Mouse (Mus musculus): ENCODE data around the gene Map4k1. TPM values are rescaled to one million over a fixed set of nuclear protein-coding genes. Genes with fewer than 3 reads are reported as not detected.

Gene Map4k1
- polyA plus RNA-seq, 1 experiment from 2014 or later, result 10.6 TPM

- Histone ChIP-seq H3K36me3 (no peaks in the 10 kb centered on the region), H3K4me3 (no peak overlapping the region), H3K27me3 (no peaks in the 10 kb centered on the region), H3K9ac (no peak overlapping the region), H3K9me3 (no peaks in the 10 kb centered on the region), H3K4me2 (no peak overlapping the region), H3K27ac (replicated peaks) (no peak overlapping the region), H3K4me1 (replicated peaks) (peaks cover 15% of the 10 kb centered on the region)
- WGBS, result 86% methylated on average over 7 of the region's 7 CpGs
- ATAC-seq (ENCODE audit: low FRiP score, low read depth), result no peak
Observed at GRCm38 (mm10) chr7:28985207-28985606, 3.4 kb downstream of the Map4k1 start.

GRCm38 (mm10) chr7:28990766-28991273 lies 9.0 kb downstream of the Map4k1 start:
- Histone ChIP-seq H3K4me1 (replicated peaks) (no peaks in the 10 kb centered on the region), H3K9ac (no peak overlapping the region), H3K4me2 (no peak overlapping the region), H3K27ac (replicated peaks) (no peak overlapping the region), H3K27me3 (no peaks in the 10 kb centered on the region), H3K4me3 (no peak overlapping the region), H3K36me3 (no peaks in the 10 kb centered on the region), H3K9me3 (no peaks in the 10 kb centered on the region)
- no peak for ATAC-seq (ENCODE audit: low FRiP score, low read depth)
- 55% methylated on average over 13 of the region's 14 CpGs for WGBS

GRCm38 (mm10) chr7:28991616-28992015 lies 9.8 kb downstream of the Map4k1 start:
- no peak for ATAC-seq (ENCODE audit: low FRiP score, low read depth)

GRCm38 (mm10) chr7:28992997-28993396 lies 11.1 kb downstream of the Map4k1 start:
- Histone ChIP-seq H3K4me2 (no peak overlapping the region), H3K4me1 (replicated peaks) (no peaks in the 10 kb centered on the region), H3K9ac (no peak overlapping the region), H3K4me3 (no peak overlapping the region), H3K27me3 (no peaks in the 10 kb centered on the region), H3K27ac (replicated peaks) (no peak overlapping the region), H3K36me3 (no peaks in the 10 kb centered on the region), H3K9me3 (no peaks in the 10 kb centered on the region)
- ATAC-seq (ENCODE audit: low FRiP score, low read depth), result no peak
- 94% methylated on average over 3 of the region's 3 CpGs for WGBS

More at GRCm38 (mm10) chr7:28991616-28992015, 9.8 kb downstream of the Map4k1 start:
- H3K4me1 ChIP-seq (replicated peaks), result no peaks in the 10 kb centered on the region
- WGBS, result 62% methylated on average over 5 of the region's 5 CpGs
- no peak overlapping the region for H3K27ac ChIP-seq (replicated peaks)
- no peaks in the 10 kb centered on the region for H3K36me3 ChIP-seq
- no peaks in the 10 kb centered on the region for H3K27me3 ChIP-seq
- H3K4me3 ChIP-seq, result no peak overlapping the region
- H3K4me2 ChIP-seq, result no peak overlapping the region
- H3K9me3 ChIP-seq, result no peaks in the 10 kb centered on the region
- H3K9ac ChIP-seq, result no peak overlapping the region

GRCm38 (mm10) chr7:28993402-28993801 lies 11.6 kb downstream of the Map4k1 start:
- ATAC-seq (ENCODE audit: low FRiP score, low read depth), result no peak
- H3K4me1 ChIP-seq (replicated peaks), result no peaks in the 10 kb centered on the region
- H3K27me3 ChIP-seq, result no peaks in the 10 kb centered on the region
- WGBS, result 83% methylated on average over 3 of the region's 3 CpGs
- no peaks in the 10 kb centered on the region for H3K9me3 ChIP-seq
- H3K36me3 ChIP-seq, result no peaks in the 10 kb centered on the region
- no peak overlapping the region for H3K9ac ChIP-seq
- no peak overlapping the region for H3K4me3 ChIP-seq
- H3K4me2 ChIP-seq, result no peak overlapping the region
- H3K27ac ChIP-seq (replicated peaks), result no peak overlapping the region

GRCm38 (mm10) chr7:29000651-29001605 lies 19.1 kb downstream of the Map4k1 start:
- peak overlapping the region; percentile 54 for H3K9ac ChIP-seq
- H3K9me3 ChIP-seq, result no peaks in the 10 kb centered on the region
- 0 out of 2 replicates have a peak, but pooled peaks cover 3% of the 10 kb centered on the region for H3K27me3 ChIP-seq
- peak overlapping the region; percentile 78 for H3K4me2 ChIP-seq
- ATAC-seq (ENCODE audit: low FRiP score, low read depth), result peak; percentile 77
- 5% methylated on average over 43 of the region's 43 CpGs for whole genome bisulfite sequencing
- H3K4me1 ChIP-seq (replicated peaks), result peaks cover 12% of the 10 kb centered on the region
- H3K36me3 ChIP-seq, result no peaks in the 10 kb centered on the region
- H3K4me3 ChIP-seq, result peak overlapping the region; percentile 46
- H3K27ac ChIP-seq (replicated peaks), result peak overlapping the region; percentile 61

GRCm38 (mm10) chr7:29007224-29008101 lies 25.6 kb downstream of the Map4k1 start:
- Histone ChIP-seq H3K4me3 (no peak overlapping the region), H3K4me2 (no peak overlapping the region), H3K36me3 (no peaks in the 10 kb centered on the region), H3K4me1 (replicated peaks) (no peaks in the 10 kb centered on the region), H3K9ac (no peak overlapping the region), H3K27me3 (no peaks in the 10 kb centered on the region), H3K9me3 (no peaks in the 10 kb centered on the region), H3K27ac (replicated peaks) (no peak overlapping the region)
- 83% methylated on average over 9 of the region's 9 CpGs for WGBS
- no peak for ATAC-seq (ENCODE audit: low FRiP score, low read depth)

- WGBS, result 96% methylated on average over 10 of the region's 10 CpGs
- no peak overlapping the region for H3K27ac ChIP-seq (replicated peaks)
- H3K9ac ChIP-seq, result no peak overlapping the region
- no peak overlapping the region for H3K4me3 ChIP-seq
- no peaks in the 10 kb centered on the region for H3K9me3 ChIP-seq
- no peaks in the 10 kb centered on the region for H3K4me1 ChIP-seq (replicated peaks)
- H3K27me3 ChIP-seq, result no peaks in the 10 kb centered on the region
- H3K4me2 ChIP-seq, result no peak overlapping the region
- H3K36me3 ChIP-seq, result no peaks in the 10 kb centered on the region
- ATAC-seq (ENCODE audit: low FRiP score, low read depth), result no peak
Observed at GRCm38 (mm10) chr7:29008171-29008570, 26.3 kb downstream of the Map4k1 start.

GRCm38 (mm10) chr7:29008714-29009113 lies 26.9 kb downstream of the Map4k1 start:
- H3K27me3 ChIP-seq, result no peaks in the 10 kb centered on the region
- H3K36me3 ChIP-seq, result no peaks in the 10 kb centered on the region
- H3K27ac ChIP-seq (replicated peaks), result no peak overlapping the region
- 83% methylated on average over 9 of the region's 9 CpGs for WGBS
- H3K4me2 ChIP-seq, result no peak overlapping the region
- no peak for ATAC-seq (ENCODE audit: low FRiP score, low read depth)
- no peaks in the 10 kb centered on the region for H3K9me3 ChIP-seq
- H3K4me3 ChIP-seq, result no peak overlapping the region
- H3K9ac ChIP-seq, result no peak overlapping the region
- no peaks in the 10 kb centered on the region for H3K4me1 ChIP-seq (replicated peaks)

GRCm38 (mm10) chr7:29014984-29015383 lies 33.1 kb downstream of the Map4k1 start:
- 100% methylated on average over 1 of the region's 1 CpGs for WGBS
- Histone ChIP-seq H3K27me3 (peaks cover 24% of the 10 kb centered on the region), H3K4me1 (replicated peaks) (peaks cover 9% of the 10 kb centered on the region), H3K36me3 (no peaks in the 10 kb centered on the region), H3K9ac (no peak overlapping the region), H3K9me3 (no peaks in the 10 kb centered on the region), H3K4me2 (no peak overlapping the region), H3K4me3 (no peak overlapping the region), H3K27ac (replicated peaks) (no peak overlapping the region)
- no peak for ATAC-seq (ENCODE audit: low FRiP score, low read depth)

- Histone ChIP-seq H3K4me3 (no peak overlapping the region), H3K27me3 (peaks cover 38% of the 10 kb centered on the region)
Observed at GRCm38 (mm10) chr7:29016440-29016839, 34.6 kb downstream of the Map4k1 start.

GRCm38 (mm10) chr7:29017222-29017621 lies 35.4 kb downstream of the Map4k1 start:
- no peak for ATAC-seq (ENCODE audit: low FRiP score, low read depth)
- WGBS, result 83% methylated on average over 7 of the region's 7 CpGs
- H3K27ac ChIP-seq (replicated peaks), result no peak overlapping the region
- H3K4me1 ChIP-seq (replicated peaks), result peaks cover 9% of the 10 kb centered on the region
- no peak overlapping the region for H3K9ac ChIP-seq
- H3K27me3 ChIP-seq, result peaks cover 41% of the 10 kb centered on the region
- no peak overlapping the region for H3K4me3 ChIP-seq
- H3K9me3 ChIP-seq, result no peaks in the 10 kb centered on the region
- no peaks in the 10 kb centered on the region for H3K36me3 ChIP-seq
- H3K4me2 ChIP-seq, result no peak overlapping the region

More at GRCm38 (mm10) chr7:29016440-29016839, 34.6 kb downstream of the Map4k1 start:
- Histone ChIP-seq H3K4me1 (replicated peaks) (peaks cover 9% of the 10 kb centered on the region), H3K9me3 (no peaks in the 10 kb centered on the region), H3K9ac (no peak overlapping the region), H3K4me2 (no peak overlapping the region), H3K27ac (replicated peaks) (no peak overlapping the region), H3K36me3 (no peaks in the 10 kb centered on the region)
- ATAC-seq (ENCODE audit: low FRiP score, low read depth), result no peak
- 85% methylated on average over 7 of the region's 7 CpGs for WGBS
